Mouse (Mus musculus): ENCODE results near the gene Man1c1. TPM values are rescaled to one million over a fixed set of nuclear protein-coding genes. Genes with fewer than 3 reads are reported as not detected.

The Man1c1 gene
- total RNA-seq (2023; ENCODE audit: inconsistent age), result 6.2 to 7.3 TPM (median 7.0 TPM) in 4 replicates

GRCm38 (mm10) chr4:134703835-134704546, at the start of gene Man1c1:
Gene Man1c1 (minus strand): TSS chr4:134704290.

GRCm38 (mm10) chr4:134551494-134552316, 152.4 kb downstream of the Man1c1 start, which contains the start of gene Selenon:
Gene Selenon (minus strand): TSS chr4:134552166.

GRCm38 (mm10) chr4:134534932-134535786, 168.9 kb downstream of the Man1c1 start, which contains the start of gene Mtfr1l:
Gene Mtfr1l (minus strand): TSS chr4:134535387.

Other genes starting within 250 kb of the Man1c1 start
- 42.2 to 45.5 TPM (median 43.9 TPM) in 4 replicates for gene Stmn1, start 236.0 kb downstream of the Man1c1 start, total RNA-seq (2023; ENCODE audit: inconsistent age)
- gene Paqr7, start 207.6 kb downstream of the Man1c1 start, total RNA-seq (2023; ENCODE audit: inconsistent age), result 2.1 to 3.9 TPM (median 2.8 TPM) in 4 replicates
- not detected in 4 replicates for gene Aunip, start 193.3 kb downstream of the Man1c1 start, total RNA-seq (2023; ENCODE audit: inconsistent age)
- gene Mtfr1l, start 168.9 kb downstream of the Man1c1 start, total RNA-seq (2023; ENCODE audit: inconsistent age), result 40.2 to 45.4 TPM (median 44.5 TPM) in 4 replicates
- gene Selenon, start 152.1 kb downstream of the Man1c1 start, total RNA-seq (2023; ENCODE audit: inconsistent age), result 1.1 to 1.9 TPM (median 1.5 TPM) in 4 replicates
- gene Ldlrap1, start 63.7 kb upstream of the Man1c1 start, total RNA-seq (2023; ENCODE audit: inconsistent age), result 12.1 to 15.8 TPM (median 13.9 TPM) in 4 replicates
- 49.3 to 57.1 TPM (median 53.0 TPM) in 4 replicates for gene Maco1, start 149.1 kb upstream of the Man1c1 start, total RNA-seq (2023; ENCODE audit: inconsistent age)
- not detected in 4 replicates for gene Rhd, start 160.2 kb upstream of the Man1c1 start, total RNA-seq (2023; ENCODE audit: inconsistent age)
- 112 to 123 TPM (median 121 TPM) in 4 replicates for gene Tmem50a, start 210.7 kb upstream of the Man1c1 start, total RNA-seq (2023; ENCODE audit: inconsistent age)
- 267 to 312 TPM (median 292 TPM) in 4 replicates for gene Rsrp1, start 219.3 kb upstream of the Man1c1 start, total RNA-seq (2023; ENCODE audit: inconsistent age)
- 211 to 232 TPM (median 219 TPM) in 4 replicates for gene Syf2, start 226.6 kb upstream of the Man1c1 start, total RNA-seq (2023; ENCODE audit: inconsistent age)